ENCODE assay signal across 8 mouse cellular contexts in the genomic region with DNA sequence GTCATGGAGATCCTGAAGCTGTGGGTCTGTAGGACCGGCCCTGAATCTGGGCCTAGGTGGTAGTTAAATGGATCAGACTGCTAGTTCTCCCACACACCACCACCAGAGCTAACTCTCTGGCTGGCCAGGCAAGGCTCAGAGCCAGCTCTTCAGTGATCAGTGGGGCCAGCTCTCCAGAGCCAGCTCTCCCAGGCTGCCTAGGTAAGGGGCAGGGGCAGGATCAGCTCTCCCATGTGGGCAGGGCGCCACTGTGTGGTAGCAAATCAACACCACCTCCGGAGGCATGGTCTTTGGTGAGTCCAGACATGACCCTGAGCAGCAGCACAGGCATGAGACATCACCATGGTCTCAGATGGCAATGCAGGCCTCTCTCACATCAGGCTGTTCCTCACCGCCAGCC. TPM values are rescaled to one million over a fixed set of nuclear protein-coding genes. Genes with fewer than 3 reads are reported as not detected.
A peak's percentile ranks its signal among the peaks of the same experiment; 100 is the strongest.
DNase-seq lines count a peak whose midpoint lies in the region; ATAC-seq and TF ChIP-seq lines count a peak whose summit lies in the region.

No protein-coding gene starts in this region.

- H3K4me1 ChIP-seq in forebrain, embryonic 11.5 days (replicated peaks; ENCODE audit: control insufficient read depth, insufficient read depth, low read length) = no peaks in the 10 kb centered on the region
- no peaks in the 10 kb centered on the region for H3K4me1 ChIP-seq in forebrain, embryonic 12.5 days
- no peaks in the 10 kb centered on the region for H3K4me1 ChIP-seq in midbrain, embryonic 12.5 days
- no peaks in the 10 kb centered on the region for H3K4me1 ChIP-seq in thymus, adult 2 months (replicated peaks; ENCODE audit: control insufficient read depth, insufficient read depth, low read length)

- no peak overlapping the region for H3K9ac ChIP-seq in forebrain, embryonic 11.5 days (ENCODE audit: low read length)
- no peak overlapping the region for H3K9ac ChIP-seq in forebrain, embryonic 12.5 days
- H3K9ac ChIP-seq in midbrain, embryonic 12.5 days (replicated peaks) = no peak overlapping the region

- ATAC-seq in forebrain, embryonic 11.5 days (replicated peaks; ENCODE audit: low FRiP score) = 0 out of 2 replicates have a peak, but pooled peaks have one; percentile 39
- ATAC-seq in forebrain, embryonic 12.5 days (ENCODE audit: low FRiP score) = no peak
- ATAC-seq in midbrain, embryonic 12.5 days (ENCODE audit: low FRiP score, low read depth) = peak; percentile 54; the same call in 1 of the 2 replicates

- peaks cover 23% of the 10 kb centered on the region for H3K79me2 ChIP-seq in C2C12 (ENCODE audit: control insufficient read depth, insufficient read depth)

- no peaks in the 10 kb centered on the region for H3K36me3 ChIP-seq in forebrain, embryonic 11.5 days (ENCODE audit: control insufficient read depth, insufficient read depth, low read length)
- peaks cover 4% of the 10 kb centered on the region; the same call in 1 of the 2 replicates for H3K36me3 ChIP-seq in forebrain, embryonic 12.5 days (replicated peaks)
- H3K36me3 ChIP-seq in C2C12 (ENCODE audit: control insufficient read depth, insufficient read depth) = peaks cover 8% of the 10 kb centered on the region
- peaks cover 9% of the 10 kb centered on the region; the same call in 1 of the 2 replicates for H3K36me3 ChIP-seq in midbrain, embryonic 12.5 days
- H3K36me3 ChIP-seq in thymus, adult 2 months (ENCODE audit: control insufficient read depth, insufficient read depth, low read length) = no peaks in the 10 kb centered on the region; the same call in 1 of the 2 replicates

- 69% methylated on average over 4 of the region's 4 CpGs for WGBS in forebrain, embryonic 11.5 days
- WGBS in forebrain, embryonic 12.5 days = 80% methylated on average over 4 of the region's 4 CpGs
- WGBS in midbrain, embryonic 12.5 days = 75% methylated on average over 4 of the region's 4 CpGs
- WGBS in thymus, adult 2 months = 76% methylated on average over 4 of the region's 4 CpGs

- no peak overlapping the region for H3ac ChIP-seq in C2C12 (ENCODE audit: control insufficient read depth, insufficient read length, low read depth)

- no peak overlapping the region for H3K27ac ChIP-seq in forebrain, embryonic 11.5 days (ENCODE audit: low read depth, low read length)
- no peak overlapping the region for H3K27ac ChIP-seq in forebrain, embryonic 12.5 days
- H3K27ac ChIP-seq in midbrain, embryonic 12.5 days (replicated peaks) = no peak overlapping the region
- H3K27ac ChIP-seq in thymus, adult 2 months (ENCODE audit: control insufficient read depth, insufficient read depth, low read length) = no peak overlapping the region

- peak; percentile 83 for TF ChIP-seq CTCF in C2C12 (IDR thresholded peaks at IDR 0.05; ENCODE audit: control insufficient read depth, insufficient read depth, insufficient read length)
- peak; percentile 85; the same call in 1 of the 2 replicates for TF ChIP-seq CTCF in thymus, adult 2 months (IDR thresholded peaks at IDR 0.05; ENCODE audit: borderline replicate concordance, control insufficient read depth, extremely low read depth, insufficient read depth, low read length, poor library complexity)

- no peak overlapping the region for H3K4me2 ChIP-seq in forebrain, embryonic 11.5 days (ENCODE audit: low read depth, low read length, severe bottlenecking)
- H3K4me2 ChIP-seq in forebrain, embryonic 12.5 days = no peak overlapping the region
- no peak overlapping the region for H3K4me2 ChIP-seq in midbrain, embryonic 12.5 days (replicated peaks)

- DNase-seq in forebrain, embryonic 11.5 days (ENCODE audit: low spot score) = peak; percentile 56
- peak; percentile 48 to 71 for DNase-seq in adrenal gland, postnatal 4 days (ENCODE audit: low spot score in 2 of 2)
- DNase-seq in heart, adult 9 months (ENCODE audit: low spot score in 2 of 2) = peak; percentile 36 to 44
- peak; percentile 84 for DNase-seq in kidney, postnatal 10 days
- peak; percentile 74 for DNase-seq in thymus, adult 2 months

- no peak overlapping the region for H3K4me3 ChIP-seq in forebrain, embryonic 11.5 days (ENCODE audit: low read depth, low read length)
- no peak overlapping the region for H3K4me3 ChIP-seq in forebrain, embryonic 12.5 days (replicated peaks)
- H3K4me3 ChIP-seq in C2C12 (ENCODE audit: insufficient read depth, poor library complexity, severe bottlenecking) = no peak overlapping the region
- H3K4me3 ChIP-seq in midbrain, embryonic 12.5 days = no peak overlapping the region
- H3K4me3 ChIP-seq in thymus, adult 2 months (ENCODE audit: control insufficient read depth, insufficient read depth, low read length) = no peak overlapping the region

- no peak for TF ChIP-seq POLR2A in thymus, adult 2 months (IDR thresholded peaks at IDR 0.05; ENCODE audit: control insufficient read depth, extremely low read depth, insufficient read depth, low read length, poor library complexity)

- no peaks in the 10 kb centered on the region for H3K27me3 ChIP-seq in forebrain, embryonic 11.5 days (ENCODE audit: control insufficient read depth, insufficient read depth, low read length)
- H3K27me3 ChIP-seq in forebrain, embryonic 12.5 days = no peaks in the 10 kb centered on the region
- no peaks in the 10 kb centered on the region for H3K27me3 ChIP-seq in C2C12 (ENCODE audit: control insufficient read depth, insufficient read depth, insufficient read length)
- no peaks in the 10 kb centered on the region for H3K27me3 ChIP-seq in midbrain, embryonic 12.5 days
- H3K27me3 ChIP-seq in thymus, adult 2 months (ENCODE audit: control insufficient read depth, insufficient read depth, low read length) = no peaks in the 10 kb centered on the region

- H3K9me3 ChIP-seq in forebrain, embryonic 11.5 days (ENCODE audit: control insufficient read depth, low read length) = no peaks in the 10 kb centered on the region
- H3K9me3 ChIP-seq in forebrain, embryonic 12.5 days = no peaks in the 10 kb centered on the region
- no peaks in the 10 kb centered on the region for H3K9me3 ChIP-seq in midbrain, embryonic 12.5 days

- H3K79me3 ChIP-seq in C2C12 (ENCODE audit: low read depth) = no peaks in the 10 kb centered on the region

TF ChIP-seq in C2C12, 6 proteins besides CTCF, POLR2A, EP300 and RAD21:
- TF ChIP-seq MYOD1 (IDR thresholded peaks at IDR 0.05; ENCODE audit: control insufficient read depth, insufficient read length, low read depth) (no peak), CEBPB (IDR thresholded peaks at IDR 0.05; ENCODE audit: low read depth) (no peak), MAX (IDR thresholded peaks at IDR 0.05) (no peak), FOSL1 (IDR thresholded peaks at IDR 0.05; ENCODE audit: insufficient read depth, low read length, poor library complexity, severe bottlenecking) (no peak), USF1 (IDR thresholded peaks at IDR 0.05; ENCODE audit: low read depth) (no peak), MYOG (IDR thresholded peaks at IDR 0.05; ENCODE audit: control insufficient read depth, extremely low read depth, insufficient read length) (no peak)

RNA-seq across cellular contexts. Expression of a gene that starts 15.0 kb away (rescaled TPM):
- 3.7 and 4.7 TPM in 2 replicates for polyA plus RNA-seq in forebrain, embryonic 11.5 days (2014; fragmentation: Nextera tagmentation; extraction: Ambion mirVana)
- 4.2 and 5.4 TPM in 2 replicates for polyA plus RNA-seq in forebrain, embryonic 12.5 days (2016; fragmentation: Nextera tagmentation; extraction: Ambion mirVana)
- polyA plus RNA-seq in C2C12 (2012; fragmentation: generic; extraction: Trizol) = 3.4 TPM
- 10 to 100 TPM; 20.6 to 21.9 TPM for total RNA-seq in adrenal gland, postnatal 4 days (2021)
- 4.5 and 6.0 TPM in 2 replicates for polyA plus RNA-seq in midbrain, embryonic 12.5 days (2016; fragmentation: Nextera tagmentation; extraction: Ambion mirVana)
- polyA plus RNA-seq in thymus, adult 2 months (2012; rRNA removed) = 3.4 and 3.5 TPM in 2 replicates

RNA-seq across cellular contexts. Expression of a gene that starts 25.1 kb away (rescaled TPM):
- 5.8 and 6.4 TPM in 2 replicates for polyA plus RNA-seq in forebrain, embryonic 11.5 days (2014; fragmentation: Nextera tagmentation; extraction: Ambion mirVana)
- 4.7 and 5.1 TPM in 2 replicates for polyA plus RNA-seq in forebrain, embryonic 12.5 days (2016; fragmentation: Nextera tagmentation; extraction: Ambion mirVana)
- polyA plus RNA-seq in C2C12 (2012; fragmentation: generic; extraction: Trizol) = 1.4 TPM
- total RNA-seq in adrenal gland, postnatal 4 days (2021) = 10 to 100 TPM; 45.7 to 50.1 TPM
- 4.9 and 5.9 TPM in 2 replicates for polyA plus RNA-seq in midbrain, embryonic 12.5 days (2016; fragmentation: Nextera tagmentation; extraction: Ambion mirVana)
- not detected in 2 replicates for polyA plus RNA-seq in thymus, adult 2 months (2012; rRNA removed)

RNA-seq across cellular contexts. Expression of a gene that starts 25.4 kb away (rescaled TPM):
- polyA plus RNA-seq in forebrain, embryonic 11.5 days (2014; fragmentation: Nextera tagmentation; extraction: Ambion mirVana) = 375 and 399 TPM in 2 replicates
- 313 and 317 TPM in 2 replicates for polyA plus RNA-seq in forebrain, embryonic 12.5 days (2016; fragmentation: Nextera tagmentation; extraction: Ambion mirVana)
- polyA plus RNA-seq in C2C12 (2012; fragmentation: generic; extraction: Trizol) = 126 TPM
- total RNA-seq in adrenal gland, postnatal 4 days (2021) = 100 to 1,000 TPM; 110 to 113 TPM
- polyA plus RNA-seq in midbrain, embryonic 12.5 days (2016; fragmentation: Nextera tagmentation; extraction: Ambion mirVana) = 333 and 349 TPM in 2 replicates
- 12.2 and 13.0 TPM in 2 replicates for polyA plus RNA-seq in thymus, adult 2 months (2012; rRNA removed)

RNA-seq across cellular contexts. Expression of a gene that starts 33.5 kb away (rescaled TPM):
- polyA plus RNA-seq in forebrain, embryonic 11.5 days (2014; fragmentation: Nextera tagmentation; extraction: Ambion mirVana) = 411 and 432 TPM in 2 replicates
- 352 and 361 TPM in 2 replicates for polyA plus RNA-seq in forebrain, embryonic 12.5 days (2016; fragmentation: Nextera tagmentation; extraction: Ambion mirVana)
- 144 TPM for polyA plus RNA-seq in C2C12 (2012; fragmentation: generic; extraction: Trizol)
- 100 to 1,000 TPM; 193 to 196 TPM for total RNA-seq in adrenal gland, postnatal 4 days (2021)
- polyA plus RNA-seq in midbrain, embryonic 12.5 days (2016; fragmentation: Nextera tagmentation; extraction: Ambion mirVana) = 350 and 378 TPM in 2 replicates
- polyA plus RNA-seq in thymus, adult 2 months (2012; rRNA removed) = 206 and 311 TPM in 2 replicates

RNA-seq across cellular contexts. Expression of a gene that starts 50.5 kb away (rescaled TPM):
- polyA plus RNA-seq in forebrain, embryonic 11.5 days (2014; fragmentation: Nextera tagmentation; extraction: Ambion mirVana) = 3.4 TPM in 2 replicates
- 2.8 and 3.2 TPM in 2 replicates for polyA plus RNA-seq in forebrain, embryonic 12.5 days (2016; fragmentation: Nextera tagmentation; extraction: Ambion mirVana)
- polyA plus RNA-seq in C2C12 (2012; fragmentation: generic; extraction: Trizol) = 0.23 TPM
- 10 to 100 TPM; 20.6 to 22.5 TPM for total RNA-seq in adrenal gland, postnatal 4 days (2021)
- polyA plus RNA-seq in midbrain, embryonic 12.5 days (2016; fragmentation: Nextera tagmentation; extraction: Ambion mirVana) = 4.6 and 4.7 TPM in 2 replicates
- 0.17 and 0.66 TPM in 2 replicates for polyA plus RNA-seq in thymus, adult 2 months (2012; rRNA removed)
